Mouse (Mus musculus) MEL (cell line): ENCODE measurements around the gene Recql5. TPM values are rescaled to one million over a fixed set of nuclear protein-coding genes. Genes with fewer than 3 reads are reported as not detected.
A peak's percentile ranks its signal among the peaks of the same experiment; 100 is the strongest.

Experiments
- DNase-seq: peaks from one replicate; pipeline ENCODE4 v3.0.0; 2011; ENCODE audit warnings: low read depth, low spot score
- H3K27ac ChIP-seq: 2 replicates; pipeline ENCODE4 v1.5.1; 2012; ENCODE audit warnings: low read depth, mild to moderate bottlenecking, control low read depth, low read length, moderate library complexity; ENCODE audit not compliant: control insufficient read depth
- H3K27me3 ChIP-seq, 2 experiments: fragments of 150-350 bp in 1 of 2; sonication (generic) in 1 of 2; 2 replicates each; pipeline ENCODE4 v1.6.1; 2012; ENCODE audit warnings: low read length in 2 of 2, mild to moderate bottlenecking in 2 of 2, improper control_type of control experiment in 1 of 2, moderate library complexity in 1 of 2; ENCODE audit not compliant: insufficient read depth in 2 of 2, control insufficient read depth in 1 of 2
- H3K36me3 ChIP-seq, 2 experiments: 2 replicates each; pipeline ENCODE4 v1.6.1; 2012 to 2014; ENCODE audit warnings: low read length in 2 of 2, improper control_type of control experiment in 1 of 2, inconsistent platforms in 1 of 2, mild to moderate bottlenecking in 1 of 2; ENCODE audit not compliant: insufficient read depth in 2 of 2, control insufficient read depth in 1 of 2
- H3K4me1 ChIP-seq, 2 experiments: fragments of 150-350 bp in 1 of 2; sonication (generic) in 1 of 2; 2 replicates each; pipeline ENCODE4 v1.6.1; 2012; ENCODE audit warnings: low read length in 2 of 2, improper control_type of control experiment in 1 of 2, mild to moderate bottlenecking in 1 of 2; ENCODE audit not compliant: insufficient read depth in 2 of 2, control insufficient read depth in 1 of 2
- H3K4me3 ChIP-seq, 2 experiments: fragments of 150-350 bp in 1 of 2; sonication (generic) in 1 of 2; 2 replicates each; pipeline ENCODE4 v1.5.1; 2012; ENCODE audit warnings: low read depth in 2 of 2, low read length in 2 of 2, mild to moderate bottlenecking in 2 of 2, moderate library complexity in 2 of 2, control low read depth in 1 of 2, improper control_type of control experiment in 1 of 2; ENCODE audit not compliant: control insufficient read depth in 1 of 2, insufficient read depth in 1 of 2
- H3K79me2 ChIP-seq: 2 replicates; pipeline ENCODE4 v1.6.1; 2012; ENCODE audit warnings: mild to moderate bottlenecking, low read length, moderate library complexity; ENCODE audit not compliant: control insufficient read depth, poor library complexity, insufficient read depth
- H3K9ac ChIP-seq: 2 replicates; pipeline ENCODE4 v1.6.1; 2012; ENCODE audit warnings: low read depth, mild to moderate bottlenecking, control low read depth, low read length, moderate library complexity; ENCODE audit not compliant: control insufficient read depth, poor library complexity, severe bottlenecking
- H3K9me3 ChIP-seq: fragments of 150-350 bp; sonication (generic); replicated peaks from 2 replicates; pipeline ENCODE4 v1.6.1; 2012; ENCODE audit warnings: mild to moderate bottlenecking, low read length, improper control_type of control experiment, moderate library complexity; ENCODE audit not compliant: insufficient read depth
- CHD1 ChIP-seq: IDR thresholded peaks from 2 replicates; pipeline ENCODE4 v1.6.1; 2012; ENCODE audit warnings: low read depth, mild to moderate bottlenecking, inconsistent platforms, low read length, improper control_type of control experiment
- E2F4 ChIP-seq: IDR thresholded peaks from 2 replicates; pipeline ENCODE4 v1.6.1; 2011; ENCODE audit warnings: low read depth, low read length, improper control_type of control experiment, borderline replicate concordance
- ELF1 ChIP-seq: IDR thresholded peaks from 2 replicates; pipeline ENCODE4 v1.6.1; 2014; ENCODE audit warnings: low read depth, mild to moderate bottlenecking, inconsistent platforms, low read length, improper control_type of control experiment, moderate library complexity
- EP300 ChIP-seq, 2 experiments: IDR thresholded peaks; 2 replicates each; pipeline ENCODE4 v1.6.1; 2011; ENCODE audit warnings: improper control_type of control experiment in 2 of 2, low read length in 2 of 2, low read depth in 1 of 2, mild to moderate bottlenecking in 1 of 2
- ETS1 ChIP-seq: IDR thresholded peaks from 2 replicates; pipeline ENCODE4 v1.6.1; 2012; ENCODE audit warnings: low read depth, mild to moderate bottlenecking, inconsistent platforms, low read length, improper control_type of control experiment, moderate library complexity
- GATA1 ChIP-seq: IDR thresholded peaks from 2 replicates; pipeline ENCODE4 v1.6.1; 2011; ENCODE audit warnings: low read depth, low read length, improper control_type of control experiment
- JUND ChIP-seq: IDR thresholded peaks from 2 replicates; pipeline ENCODE4 v1.6.1; 2011; ENCODE audit warnings: low read depth, mild to moderate bottlenecking, improper control_type of control experiment, low read length
- MAFK ChIP-seq: IDR thresholded peaks from 2 replicates; pipeline ENCODE4 v1.6.1; 2011; ENCODE audit warnings: low read depth, mild to moderate bottlenecking, low read length, improper control_type of control experiment, borderline replicate concordance
- MAX ChIP-seq: IDR thresholded peaks from 2 replicates; pipeline ENCODE4 v1.6.1; 2011; ENCODE audit warnings: low read length, improper control_type of control experiment
- MXI1 ChIP-seq: IDR thresholded peaks from 2 replicates; pipeline ENCODE4 v1.6.1; 2011; ENCODE audit warnings: mild to moderate bottlenecking, low read depth, low read length, improper control_type of control experiment
- MYC ChIP-seq: IDR thresholded peaks from 2 replicates; pipeline ENCODE4 v1.6.1; 2011; ENCODE audit warnings: low read depth, mild to moderate bottlenecking, low read length, improper control_type of control experiment, moderate library complexity
- NRF1 ChIP-seq: IDR thresholded peaks from 2 replicates; pipeline ENCODE4 v1.6.1; 2014; ENCODE audit warnings: low read depth, mild to moderate bottlenecking, inconsistent platforms, low read length, improper control_type of control experiment, moderate library complexity; ENCODE audit not compliant: poor library complexity, insufficient read depth, severe bottlenecking
- POLR2A ChIP-seq, 2 experiments: IDR thresholded peaks; 2 replicates each; pipeline ENCODE4 v1.6.1; 2011 to 2012; ENCODE audit warnings: low read length in 2 of 2, mild to moderate bottlenecking in 2 of 2, control low read depth in 1 of 2, improper control_type of control experiment in 1 of 2, low read depth in 1 of 2, moderate library complexity in 1 of 2; ENCODE audit not compliant: control insufficient read depth in 1 of 2, insufficient read depth in 1 of 2, poor library complexity in 1 of 2
- POLR2AphosphoS2 ChIP-seq: IDR thresholded peaks from 2 replicates; pipeline ENCODE4 v1.6.1; 2011; ENCODE audit warnings: low read length, improper control_type of control experiment
- RAD21 ChIP-seq: IDR thresholded peaks from 2 replicates; pipeline ENCODE4 v1.6.1; 2011; ENCODE audit warnings: mild to moderate bottlenecking, low read depth, low read length, improper control_type of control experiment
- RCOR1 ChIP-seq: IDR thresholded peaks from 2 replicates; pipeline ENCODE4 v1.6.1; 2012; ENCODE audit warnings: low read depth, mild to moderate bottlenecking, inconsistent platforms, low read length, improper control_type of control experiment
- SIN3A ChIP-seq: IDR thresholded peaks from 2 replicates; pipeline ENCODE4 v1.6.1; 2012; ENCODE audit warnings: low read length, improper control_type of control experiment, inconsistent platforms
- TAL1 ChIP-seq: IDR thresholded peaks from 2 replicates; pipeline ENCODE4 v1.6.1; 2012; ENCODE audit warnings: mild to moderate bottlenecking, inconsistent platforms, low read length, moderate library complexity, mixed read lengths
- TBP ChIP-seq: IDR thresholded peaks from 2 replicates; pipeline ENCODE4 v1.8.0; 2011; ENCODE audit warnings: low read depth, low read length, improper control_type of control experiment
- TCF12 ChIP-seq: IDR thresholded peaks from 2 replicates; pipeline ENCODE4 v1.6.1; 2014; ENCODE audit warnings: low read depth, mild to moderate bottlenecking, inconsistent platforms, low read length, improper control_type of control experiment, moderate library complexity
- UBTF ChIP-seq: IDR thresholded peaks from 2 replicates; pipeline ENCODE4 v1.6.1; 2012; ENCODE audit warnings: low read depth, mild to moderate bottlenecking, inconsistent platforms, low read length, improper control_type of control experiment, moderate library complexity, borderline replicate concordance; ENCODE audit not compliant: insufficient read depth
- USF2 ChIP-seq, 2 experiments: IDR thresholded peaks; 2 replicates each; pipeline ENCODE4 v1.6.1; 2011 to 2012; ENCODE audit warnings: improper control_type of control experiment in 2 of 2, low read length in 2 of 2, borderline replicate concordance in 1 of 2, inconsistent platforms in 1 of 2, low read depth in 1 of 2, mild to moderate bottlenecking in 1 of 2; ENCODE audit not compliant: insufficient read depth in 1 of 2
- ZKSCAN1 ChIP-seq: IDR thresholded peaks from 2 replicates; pipeline ENCODE4 v1.6.1; 2012; ENCODE audit warnings: low read depth, mild to moderate bottlenecking, inconsistent platforms, low read length, improper control_type of control experiment, moderate library complexity
- polyA plus RNA-seq, 2 experiments: library from polyadenylated mRNA; stranded (reverse) in 1 of 2; unstranded in 1 of 2; fragments of >175 nt in 1 of 2; fragments of >200 nt in 1 of 2; gene quantifications; 2 replicates each; pipeline versions ENCODE4 v1.2.1 to v1.2.4; 2012; ENCODE audit warnings: low replicate concordance in 2 of 2, low read depth in 1 of 2; ENCODE audit not compliant: insufficient read length in 2 of 2, insufficient read depth in 1 of 2, missing spikeins in 1 of 2
- total RNA-seq: library from RNA; depleted of rRNA; stranded (reverse); fragments of 300-350 nt; gene quantifications from 2 replicates; pipeline ENCODE4 v1.2.3, GENCODE M21; 2012

Gene Recql5
- total and polyA plus RNA-seq, 3 experiments = 20.3 to 21.5 TPM; not detected in 1

DNA sequence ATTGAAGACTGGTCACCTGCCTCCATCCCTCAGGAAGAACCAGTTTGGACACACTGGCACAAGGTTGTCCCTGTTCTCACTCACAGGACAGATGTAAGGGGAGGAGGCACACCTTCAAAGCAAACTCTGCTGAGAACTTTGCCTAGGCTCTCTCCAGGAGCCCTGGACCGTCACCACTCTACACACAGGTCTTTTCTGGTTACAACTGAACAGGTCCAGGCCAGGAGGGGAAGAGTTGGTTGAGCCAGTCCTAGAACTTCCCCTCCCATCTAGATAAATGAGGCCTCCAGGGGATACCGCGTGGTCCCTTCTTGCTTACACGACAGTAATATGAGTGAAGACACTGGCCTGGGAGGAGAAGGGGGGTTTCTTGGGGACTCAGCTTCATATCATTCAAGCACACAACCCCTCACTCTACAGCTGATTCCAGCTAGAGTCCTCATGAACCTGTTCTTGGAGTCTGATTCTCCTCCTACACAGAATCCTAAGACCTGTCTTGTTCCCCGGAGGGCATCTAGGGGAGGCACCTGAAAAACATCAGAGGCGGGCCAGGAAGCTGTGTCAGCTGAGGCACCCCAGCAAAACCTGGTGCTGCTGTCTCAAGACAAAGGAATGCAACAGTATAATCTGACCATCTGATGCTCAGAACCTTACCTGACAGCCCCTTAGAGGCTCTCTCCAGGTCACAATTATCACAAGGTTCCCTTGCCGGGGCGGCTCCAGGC lies 28.9 kb downstream of the Recql5 start:
- peaks cover 17 to 31% of the 10 kb centered on the region in 2 experiments for H3K4me1 ChIP-seq
- peak overlapping the region; percentile 98 for H3K27ac ChIP-seq

DNA sequence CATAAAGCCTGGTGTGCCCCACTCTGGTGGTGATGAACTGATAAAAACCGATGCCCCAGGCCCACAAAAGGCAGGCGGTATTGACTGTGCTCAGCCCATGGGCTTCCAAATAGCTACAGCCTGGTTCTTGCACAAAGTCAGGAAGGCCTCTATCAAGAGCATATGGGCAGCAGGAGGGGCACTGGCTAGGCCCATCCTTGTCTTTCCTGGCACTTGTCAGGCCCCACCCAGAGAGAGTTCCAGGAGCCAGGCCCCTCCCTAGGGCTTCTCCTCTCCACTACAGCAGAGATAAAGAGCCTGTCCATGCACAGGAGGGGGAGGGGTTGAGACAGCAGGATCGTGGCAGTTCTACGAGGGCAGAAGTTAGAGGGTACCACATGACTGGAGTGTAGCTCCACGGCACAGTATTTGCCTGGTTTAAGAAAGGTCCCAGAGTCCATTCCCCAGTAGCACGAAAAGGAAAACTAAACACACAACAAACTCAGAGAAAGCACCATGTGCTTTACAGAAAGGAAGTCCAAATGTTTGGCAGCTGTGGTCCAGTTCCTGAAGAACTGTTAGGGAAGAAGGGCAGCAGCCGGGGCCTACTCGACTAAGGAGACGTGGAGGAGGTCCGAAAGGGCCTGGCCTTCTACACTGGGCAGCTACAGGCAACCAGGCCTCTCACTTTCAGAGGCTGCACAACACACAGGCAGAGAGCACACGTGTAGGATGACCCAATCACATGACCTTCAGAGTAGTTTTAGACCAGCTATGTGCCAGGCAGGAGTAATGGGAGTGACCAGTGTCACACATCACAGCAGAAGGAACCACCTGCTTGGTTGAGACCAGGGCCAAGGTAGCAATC lies 29.7 kb downstream of the Recql5 start:
- Histone ChIP-seq H3K9ac (peak overlapping the region; percentile 74), H3K79me2 (peaks cover 34% of the 10 kb centered on the region), H3K9me3 (no peaks in the 10 kb centered on the region), H3K4me3 (no peak overlapping the region; a peak in 1 of 4 replicates), H3K36me3 (peaks cover 0 to 30% of the 10 kb centered on the region in 2 experiments; a peak in 2 of 4 replicates), H3K27ac (peak overlapping the region; percentile 98)
- DNase-seq = peak; percentile 82
- TF ChIP-seq SIN3A = peak; percentile 24; the same call in 1 of the 2 replicates
- no peak for TF ChIP-seq CHD1
- peak; percentile 25 to 70; a peak in 3 of 4 replicates for TF ChIP-seq EP300 (IDR thresholded peaks at IDR 0.05; ENCODE audit: low read depth in 1 of 2, low read length in 2 of 2)
- no peak for TF ChIP-seq RAD21
- peak in 1 of 2 experiments; percentile 51; a peak in 2 of 4 replicates for TF ChIP-seq POLR2A (IDR thresholded peaks at IDR 0.05; ENCODE audit: control insufficient read depth in 1 of 2, insufficient read depth in 1 of 2, low read depth in 1 of 2, low read length in 2 of 2, poor library complexity in 1 of 2)
- TF ChIP-seq TCF12 = peak; percentile 68
- peak; percentile 66 for TF ChIP-seq MAX
- peak; percentile 24; the same call in 1 of the 2 replicates for TF ChIP-seq GATA1
- TF ChIP-seq MAFK = no peak
- 0 out of 2 replicates have a peak, but pooled peaks have one; percentile 74 for TF ChIP-seq ETS1
- 0 out of 2 replicates have a peak, but pooled peaks have one; percentile 52 for TF ChIP-seq RCOR1
- TF ChIP-seq NRF1 = no peak
- no peak for TF ChIP-seq UBTF
- no peak for TF ChIP-seq E2F4
- TF ChIP-seq TAL1 = no peak
- TF ChIP-seq ZKSCAN1 = no peak
- TF ChIP-seq MXI1 = peak; percentile 41
- no peak for TF ChIP-seq USF2 (IDR thresholded peaks at IDR 0.05; ENCODE audit: borderline replicate concordance in 1 of 2, insufficient read depth in 1 of 2, low read depth in 1 of 2, low read length in 2 of 2)
- TF ChIP-seq MYC = peak; percentile 77
- no peak; the same call in 1 of the 2 replicates for TF ChIP-seq POLR2AphosphoS2
- TF ChIP-seq TBP = 0 out of 2 replicates have a peak, but pooled peaks have one; percentile 17
- TF ChIP-seq JUND = no peak
- TF ChIP-seq, all 39 proteins: peak for 11
- peaks cover 20 to 37% of the 10 kb centered on the region in 2 experiments for H3K4me1 ChIP-seq
- H3K27me3 ChIP-seq = no peaks in the 10 kb centered on the region

More for the DNA sequence above, 28.9 kb downstream of the Recql5 start:
- TF ChIP-seq ELF1 (no peak), TBP (0 out of 2 replicates have a peak, but pooled peaks have one; percentile 12)
- Histone ChIP-seq H3K27me3 (no peaks in the 10 kb centered on the region), H3K9me3 (no peaks in the 10 kb centered on the region), H3K36me3 (peaks cover 0 to 26% of the 10 kb centered on the region in 2 experiments; a peak in 2 of 4 replicates), H3K9ac (peak overlapping the region; percentile 74), H3K4me3 (no peak overlapping the region), H3K79me2 (peaks cover 34% of the 10 kb centered on the region)
- DNase-seq = peak; percentile 48
